Mouse (Mus musculus) CH12.LX (cell line): Measurements from ENCODE around the gene Pgd. TPM values are rescaled to one million over a fixed set of nuclear protein-coding genes. Genes with fewer than 3 reads are reported as not detected.

Experiments used
- DNase-seq: peaks from one replicate; pipeline ENCODE4 v3.0.0-alpha.2; 2013; ENCODE audit errors: extremely low read depth
- H3K27ac ChIP-seq: 2 replicates; pipeline ENCODE4 v1.5.1; 2012; ENCODE audit warnings: low read depth, mild to moderate bottlenecking, control low read depth, moderate library complexity; ENCODE audit not compliant: insufficient read depth
- H3K27me3 ChIP-seq: replicated peaks from 2 replicates; pipeline ENCODE3; 2012; ENCODE audit warnings: inconsistent platforms
- H3K36me3 ChIP-seq, 2 experiments: replicated peaks in 1 of 2; 2 replicates each; pipeline versions ENCODE3 to v1.6.1; 2012; ENCODE audit warnings: inconsistent platforms in 1 of 2, low read length in 1 of 2, mild to moderate bottlenecking in 1 of 2, mixed read lengths in 1 of 2, moderate library complexity in 1 of 2; ENCODE audit not compliant: control insufficient read depth in 1 of 2, insufficient read depth in 1 of 2
- H3K4me1 ChIP-seq, 2 experiments: 2 replicates each; pipeline ENCODE4 v1.6.1; 2012; ENCODE audit warnings: inconsistent platforms in 1 of 2, moderate library complexity in 1 of 2; ENCODE audit not compliant: insufficient read depth in 2 of 2, control insufficient read depth in 1 of 2
- H3K4me2 ChIP-seq: 2 replicates; pipeline ENCODE4 v1.6.1; 2012; ENCODE audit warnings: low read depth, mild to moderate bottlenecking, control low read depth; ENCODE audit not compliant: poor library complexity, insufficient read depth, severe bottlenecking
- H3K4me3 ChIP-seq, 3 experiments: fragments of 150-350 bp in 1 of 3; sonication (generic) in 1 of 3; replicated peaks in 1 of 3; 2 replicates each; pipeline versions ENCODE3 to v1.5.1; 2011 to 2012; ENCODE audit warnings: low read depth in 2 of 3, low read length in 2 of 3, mild to moderate bottlenecking in 2 of 3, moderate library complexity in 2 of 3, control low read depth in 1 of 3, improper control_type of control experiment in 1 of 3, inconsistent platforms in 1 of 3, mixed read lengths in 1 of 3; ENCODE audit not compliant: poor library complexity in 1 of 3
- H3K79me2 ChIP-seq: replicated peaks from 2 replicates; pipeline ENCODE4 v1.6.1; 2012; ENCODE audit warnings: mild to moderate bottlenecking, moderate library complexity; ENCODE audit not compliant: control insufficient read depth, poor library complexity, insufficient read depth, severe bottlenecking; ENCODE audit errors: extremely low read depth
- H3K9ac ChIP-seq: 2 replicates; pipeline ENCODE4 v1.6.1; 2012; ENCODE audit warnings: low read depth, mild to moderate bottlenecking, control low read depth, moderate library complexity; ENCODE audit not compliant: insufficient read depth
- H3K9me3 ChIP-seq: replicated peaks from 2 replicates; pipeline ENCODE3; 2012; ENCODE audit warnings: low read length, inconsistent platforms, mixed read lengths
- BHLHE40 ChIP-seq: IDR thresholded peaks from 2 replicates; pipeline ENCODE4 v1.6.1; 2011; ENCODE audit warnings: mild to moderate bottlenecking, low read depth, low read length, improper control_type of control experiment
- CHD1 ChIP-seq: IDR thresholded peaks from 2 replicates; pipeline ENCODE4 v1.6.1; 2012; ENCODE audit warnings: low read depth, low read length, improper control_type of control experiment, inconsistent platforms
- CHD2 ChIP-seq: IDR thresholded peaks from 2 replicates; pipeline ENCODE4 v1.6.1; 2011; ENCODE audit warnings: low read length, improper control_type of control experiment
- CTCF ChIP-seq, 2 experiments: IDR thresholded peaks in 1 of 2; conservative IDR thresholded peaks in 1 of 2; 2 replicates each; pipeline ENCODE4 v1.5.1; 2011 to 2012; ENCODE audit warnings: low read depth in 2 of 2, low read length in 2 of 2, improper control_type of control experiment in 1 of 2, inconsistent platforms in 1 of 2, mild to moderate bottlenecking in 1 of 2, moderate library complexity in 1 of 2
- E2F4 ChIP-seq: IDR thresholded peaks from 2 replicates; pipeline ENCODE4 v1.6.1; 2011; ENCODE audit warnings: low read depth, low read length, improper control_type of control experiment; ENCODE audit not compliant: insufficient replicate concordance
- ELF1 ChIP-seq: IDR thresholded peaks from 2 replicates; pipeline ENCODE4 v1.6.1; 2014; ENCODE audit warnings: low read depth, mild to moderate bottlenecking, inconsistent platforms, low read length, improper control_type of control experiment
- ETS1 ChIP-seq: conservative IDR thresholded peaks from 2 replicates; pipeline ENCODE4 v1.6.1; 2012; ENCODE audit warnings: low read depth, mild to moderate bottlenecking, inconsistent platforms, low read length, improper control_type of control experiment, moderate library complexity
- GABPA ChIP-seq: IDR thresholded peaks from 2 replicates; pipeline ENCODE4 v1.6.1; 2012; ENCODE audit warnings: low read depth, low read length, improper control_type of control experiment, inconsistent platforms; ENCODE audit not compliant: insufficient replicate concordance
- HCFC1 ChIP-seq: IDR thresholded peaks from 2 replicates; pipeline ENCODE4 v1.6.1; 2012; ENCODE audit warnings: low read depth, mild to moderate bottlenecking, inconsistent platforms, low read length, improper control_type of control experiment
- IRF4 ChIP-seq: IDR thresholded peaks from 2 replicates; pipeline ENCODE4 v1.6.1; 2014; ENCODE audit warnings: low read depth, mild to moderate bottlenecking, inconsistent platforms, low read length, improper control_type of control experiment
- JUN ChIP-seq: IDR thresholded peaks from 2 replicates; pipeline ENCODE4 v1.6.1; 2011; ENCODE audit warnings: low read depth, mild to moderate bottlenecking, low read length, improper control_type of control experiment, moderate library complexity; ENCODE audit not compliant: insufficient read depth
- JUND ChIP-seq: conservative IDR thresholded peaks from 2 replicates; pipeline ENCODE4 v1.6.1; 2011; ENCODE audit warnings: low read depth, low read length, improper control_type of control experiment
- KAT2A ChIP-seq: IDR thresholded peaks from 2 replicates; pipeline ENCODE4 v1.6.1; 2012; ENCODE audit warnings: low read length, improper control_type of control experiment, inconsistent platforms; ENCODE audit not compliant: insufficient replicate concordance
- MAFK ChIP-seq: IDR thresholded peaks from 2 replicates; pipeline ENCODE4 v1.6.1; 2011; ENCODE audit warnings: low read length, improper control_type of control experiment; ENCODE audit not compliant: insufficient replicate concordance
- MAX ChIP-seq: IDR thresholded peaks from 2 replicates; pipeline ENCODE4 v1.6.1; 2011; ENCODE audit warnings: low read length, improper control_type of control experiment
- MEF2A ChIP-seq: IDR thresholded peaks from 2 replicates; pipeline ENCODE4 v1.6.1; 2014; ENCODE audit warnings: low read depth, mild to moderate bottlenecking, inconsistent platforms, low read length, improper control_type of control experiment, borderline replicate concordance
- MXI1 ChIP-seq: IDR thresholded peaks from 2 replicates; pipeline ENCODE4 v1.6.1; 2011; ENCODE audit warnings: mild to moderate bottlenecking, low read depth, low read length, improper control_type of control experiment
- MYC ChIP-seq: IDR thresholded peaks from 2 replicates; pipeline ENCODE4 v1.6.1; 2011; ENCODE audit warnings: low read depth, mild to moderate bottlenecking, improper control_type of control experiment, low read length
- NRF1 ChIP-seq: IDR thresholded peaks from 2 replicates; pipeline ENCODE4 v1.6.1; 2014; ENCODE audit warnings: low read depth, mild to moderate bottlenecking, inconsistent platforms, low read length, improper control_type of control experiment, moderate library complexity
- PAX5 ChIP-seq: IDR thresholded peaks from 2 replicates; pipeline ENCODE4 v1.6.1; 2012; ENCODE audit warnings: low read length, inconsistent platforms, mixed read lengths
- POLR2A ChIP-seq: IDR thresholded peaks from 2 replicates; pipeline ENCODE4 v1.6.1; 2011; ENCODE audit warnings: low read depth, mild to moderate bottlenecking, improper control_type of control experiment, low read length
- RAD21 ChIP-seq: IDR thresholded peaks from 2 replicates; pipeline ENCODE4 v1.6.1; 2011; ENCODE audit warnings: low read depth, mild to moderate bottlenecking, low read length, improper control_type of control experiment, moderate library complexity
- RCOR1 ChIP-seq: conservative IDR thresholded peaks from 2 replicates; pipeline ENCODE4 v1.6.1; 2012; ENCODE audit warnings: low read depth, mild to moderate bottlenecking, inconsistent platforms, low read length, improper control_type of control experiment
- SIN3A ChIP-seq: IDR thresholded peaks from 2 replicates; pipeline ENCODE4 v1.6.1; 2012; ENCODE audit warnings: low read length, improper control_type of control experiment, inconsistent platforms
- SMC3 ChIP-seq: IDR thresholded peaks from 2 replicates; pipeline ENCODE4 v1.6.1; 2011; ENCODE audit warnings: low read depth, low read length, improper control_type of control experiment
- TBP ChIP-seq: conservative IDR thresholded peaks from 2 replicates; pipeline ENCODE4 v1.6.1; 2011; ENCODE audit warnings: low read depth, low read length, improper control_type of control experiment
- TCF12 ChIP-seq: IDR thresholded peaks from 2 replicates; pipeline ENCODE4 v1.6.1; 2014; ENCODE audit warnings: low read depth, mild to moderate bottlenecking, inconsistent platforms, low read length, improper control_type of control experiment
- UBTF ChIP-seq: IDR thresholded peaks from 2 replicates; pipeline ENCODE4 v1.6.1; 2012; ENCODE audit warnings: low read depth, mild to moderate bottlenecking, inconsistent platforms, low read length, improper control_type of control experiment, moderate library complexity
- USF1 ChIP-seq: IDR thresholded peaks from 2 replicates; pipeline ENCODE4 v1.6.1; 2014; ENCODE audit warnings: low read depth, mild to moderate bottlenecking, inconsistent platforms, low read length, improper control_type of control experiment
- USF2 ChIP-seq: conservative IDR thresholded peaks from 2 replicates; pipeline ENCODE4 v1.6.1; 2011; ENCODE audit warnings: low read depth, low read length, improper control_type of control experiment
- ZC3H11A ChIP-seq: IDR thresholded peaks from 2 replicates; pipeline ENCODE4 v1.6.1; 2012; ENCODE audit warnings: low read depth, mild to moderate bottlenecking, inconsistent platforms, low read length, improper control_type of control experiment
- ZKSCAN1 ChIP-seq: IDR thresholded peaks from 2 replicates; pipeline ENCODE4 v1.6.1; 2012; ENCODE audit warnings: low read depth, inconsistent platforms, low read length, improper control_type of control experiment, borderline replicate concordance
- ZMIZ1 ChIP-seq: IDR thresholded peaks from 2 replicates; pipeline ENCODE4 v1.6.1; 2012; ENCODE audit warnings: low read depth, mild to moderate bottlenecking, inconsistent platforms, low read length, improper control_type of control experiment
- ZNF384 ChIP-seq: IDR thresholded peaks from 2 replicates; pipeline ENCODE4 v1.6.1; 2012; ENCODE audit warnings: low read depth, low read length, improper control_type of control experiment, inconsistent platforms
- dilution Hi-C: fragments of 300-500 bp; cut with MboI; formaldehyde crosslinking; loops from 2 replicates; pipeline ENCODE4 v1.14.3; 2020; ENCODE audit warnings: low sequenced_read_pairs; ENCODE audit not compliant: extremely low pct_unique_long_range_greater_than_20kb, extremely low pct_ligation_motif_present
- in situ Hi-C: fragments of 300-500 bp; cut with MboI; formaldehyde crosslinking; loops from 3 replicates; pipeline ENCODE4 v1.14.3; 2019; ENCODE audit warnings: low sequenced_read_pairs, low pct_ligation_motif_present, low pct_unique_long_range_greater_than_20kb, mixed read lengths
- polyA plus RNA-seq: library from polyadenylated mRNA; unstranded; fragments of >175 nt; gene quantifications from 2 replicates; pipeline ENCODE4 v1.2.1, GENCODE M21; 2012; ENCODE audit warnings: low read depth; ENCODE audit not compliant: insufficient read length
- total RNA-seq, 2 experiments: library from RNA; depleted of rRNA; stranded (reverse); fragments of 300-350 nt in 1 of 2; fragments of >200 nt in 1 of 2; gene quantifications; 2 replicates each; pipeline ENCODE4 v1.2.3; 2012 to 2014

Pgd gene
- total and polyA plus RNA-seq, 3 experiments = 50.1 to 251 (median 51.6) TPM

- H3K4me3 ChIP-seq = no peak overlapping the region
- DNase-seq = no peak
- TF ChIP-seq MAFK (no peak), ZKSCAN1 (no peak), ZC3H11A (no peak), CHD2 (no peak), MAX (no peak), HCFC1 (no peak)
- no peaks in the 10 kb centered on the region for H3K27me3 ChIP-seq
- H3K9me3 ChIP-seq = peaks cover 2% of the 10 kb centered on the region
- peaks cover 8 to 13% of the 10 kb centered on the region in 2 experiments for H3K36me3 ChIP-seq
- H3K79me2 ChIP-seq = no peaks in the 10 kb centered on the region
- H3K4me1 ChIP-seq = peaks cover 0 to 17% of the 10 kb centered on the region in 2 experiments; a peak in 3 of 4 replicates
- no peak overlapping the region for H3K4me2 ChIP-seq
- no peak overlapping the region for H3K9ac ChIP-seq
- dilution Hi-C loops (no loop called here), in situ Hi-C loops (loop anchor here (10.0 kb wide), 1 partner anchor 180 kb away; no protein-coding TSS in a partner anchor)
- no peak overlapping the region for H3K27ac ChIP-seq
Measured at GRCm38 (mm10) chr4:149145151-149145550, 21.4 kb downstream of the Pgd start.

- Histone ChIP-seq H3K27me3 (no peaks in the 10 kb centered on the region), H3K27ac (no peak overlapping the region), H3K9ac (no peak overlapping the region), H3K4me2 (no peak overlapping the region), H3K4me1 (peaks cover 0 to 17% of the 10 kb centered on the region in 2 experiments; a peak in 2 of 4 replicates), H3K9me3 (peaks cover 5% of the 10 kb centered on the region), H3K36me3 (peaks cover 2 to 6% of the 10 kb centered on the region in 2 experiments), H3K4me3 (no peak overlapping the region), H3K79me2 (no peaks in the 10 kb centered on the region)
- dilution Hi-C loops = no loop called here
- DNase-seq = peak; percentile 82
- in situ Hi-C loops = loop anchor here (5.0 to 10.0 kb wide), 2 partner anchors 180 to 403 kb away; no protein-coding TSS in a partner anchor
- TF ChIP-seq CHD1 (no peak), ELF1 (no peak), MEF2A (0 out of 2 replicates have a peak, but pooled peaks have one; percentile 37), PAX5 (no peak), MXI1 (no peak), E2F4 (no peak), RCOR1 (no peak), TBP (no peak), KAT2A (no peak), ZNF384 (no peak), JUN (no peak), CTCF (conservative IDR thresholded peaks at IDR 0.05 in 1 of 2, IDR thresholded peaks at IDR 0.05 in 1 of 2; ENCODE audit: low read depth in 2 of 2, low read length in 2 of 2) (peak; percentile 92 to 96), CHD2 (no peak), IRF4 (0 out of 2 replicates have a peak, but pooled peaks have one; percentile 7), TCF12 (no peak), SMC3 (peak; percentile 84), NRF1 (no peak), BHLHE40 (no peak), UBTF (no peak), POLR2A (no peak), JUND (no peak), SIN3A (no peak), USF1 (no peak), ETS1 (no peak), ZMIZ1 (no peak), USF2 (no peak), RAD21 (peak; percentile 96), GABPA (no peak), MYC (no peak)
Measured at GRCm38 (mm10) chr4:149144459-149144858, 22.1 kb downstream of the Pgd start.
